Mouse (Mus musculus): ENCODE results near the gene Lrwd1.

- no peak for TF ChIP-seq MAFK (IDR thresholded peaks at IDR 0.05; ENCODE audit: insufficient read depth, low read depth, low read length)
- TF ChIP-seq ZNF384 (IDR thresholded peaks at IDR 0.05; ENCODE audit: low read depth, low read length), result no peak
- TF ChIP-seq ZC3H11A (IDR thresholded peaks at IDR 0.05; ENCODE audit: borderline replicate concordance, low read depth, low read length), result no peak
These were observed 13.7 kb downstream of the Lrwd1 start for GRCm38 (mm10) chr5:136122165-136122564.
